Mouse (Mus musculus) Patski (cell line): ENCODE measurements around the gene Prom1. TPM values are rescaled to one million over a fixed set of nuclear protein-coding genes. Genes with fewer than 3 reads are reported as not detected.
A peak's percentile ranks its signal among the peaks of the same experiment; 100 is the strongest.
"Not testable (repeated sequence)": the region's sequence is repeated elsewhere in the genome, so short reads cannot be mapped to it uniquely, and the experiment has no call there.

ENCODE experiments used
- ATAC-seq: fragments of 100-300 bp; one replicate; pipeline ENCODE4 v1.8.0; 2021
- CTCF ChIA-PET: fragments of 350-600 bp; sonication (Branson Sonifier 250); formaldehyde crosslinking; loops from one replicate; lab custom pipeline; 2022; ENCODE audit warnings: inconsistent platforms; lab: Charles Lee
- POLR2A ChIA-PET: fragments of 350-600 bp; sonication (Branson Sonifier 250); formaldehyde crosslinking; loops from one replicate; lab custom pipeline; 2022; ENCODE audit warnings: antibody characterized with exemption, inconsistent platforms; lab: Charles Lee
- DNase-seq: peaks from one replicate; pipeline ENCODE4 v3.0.0-alpha.2; 2011; ENCODE audit warnings: low read depth, low spot score
- H3K27me3 ChIP-seq: fragments of 371-371 bp; one replicate; pipeline ENCODE4 v1.5.1; 2021
- CTCF ChIP-seq: fragments of 100-300 bp; IDR thresholded peaks from one replicate; pipeline ENCODE4 v1.5.1; 2021
- in situ Hi-C: fragments of 300-500 bp; cut with MboI; formaldehyde crosslinking; loops from 3 replicates; pipeline ENCODE4 v1.11.1; 2018; ENCODE audit warnings: low pct_unique_long_range_greater_than_20kb, mixed read lengths
- polyA plus RNA-seq: library from polyadenylated mRNA; unstranded; gene quantifications from one replicate; pipeline ENCODE4 v1.2.3, GENCODE M21; 2021

Prom1 gene
- polyA plus RNA-seq = 120 TPM

DNA sequence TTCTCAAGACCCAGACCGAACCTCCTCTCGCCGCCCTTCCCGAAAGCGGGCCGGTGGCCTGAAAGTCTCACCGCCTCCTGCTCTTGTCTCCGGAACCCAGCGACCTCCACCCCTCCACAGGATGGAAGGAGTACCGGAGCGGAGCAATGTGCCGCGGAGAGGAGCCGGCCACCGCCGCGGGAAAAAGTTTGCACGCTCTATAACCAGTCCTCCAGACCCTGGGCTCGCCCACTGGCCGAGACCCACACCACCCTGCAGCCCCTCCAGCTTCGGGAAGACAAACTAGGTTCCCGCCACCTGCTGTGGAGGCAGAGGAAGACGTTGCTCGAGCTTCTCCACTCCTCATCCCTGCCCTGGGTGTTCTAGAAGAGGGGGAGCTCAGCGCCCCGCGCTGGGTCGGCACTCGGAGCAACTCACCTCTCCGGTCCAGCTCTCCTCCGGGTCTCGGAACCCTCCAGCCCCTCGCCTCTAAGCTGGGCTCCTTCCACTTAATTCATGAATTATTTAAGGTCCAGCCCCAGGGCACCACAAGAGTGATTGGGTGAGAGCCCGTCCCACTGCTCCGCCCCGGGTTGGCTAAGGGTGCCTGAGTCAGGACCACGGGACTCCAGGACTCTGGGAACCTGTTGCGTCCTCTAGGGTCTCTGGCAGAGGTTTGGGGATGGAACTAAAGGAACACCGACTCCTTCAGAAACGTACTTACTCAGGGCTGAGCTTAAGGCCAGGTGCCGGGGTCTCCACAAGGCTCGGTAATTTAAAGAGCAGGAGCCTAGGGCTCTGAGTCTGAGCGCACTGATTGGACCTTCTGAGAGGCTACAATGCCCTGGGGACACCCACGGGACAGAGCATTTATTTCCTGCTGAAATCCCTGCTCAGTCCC, at the start of gene Prom1:
Prom1 (minus strand) TSS at position 802 of the 880 bp plus-strand sequence.
- ChIA-PET CTCF (interaction anchor here (1.0 to 3.2 kb wide), 3 partner anchors 10 to 48 kb away, joined by 4 to 8 read pairs (median 5); no protein-coding TSS in a partner anchor), POLR2A (interaction anchor here (1.2 to 1.6 kb wide), 3 partner anchors 12 to 66 kb away, joined by 3 to 4 read pairs (median 4); no protein-coding TSS in a partner anchor)
- H3K27me3 ChIP-seq = no peaks in the 10 kb centered on the region
- in situ Hi-C loops = no loop called here
- ATAC-seq = peak; percentile 77
- no peak for DNase-seq
- no peak for TF ChIP-seq CTCF

DNA sequence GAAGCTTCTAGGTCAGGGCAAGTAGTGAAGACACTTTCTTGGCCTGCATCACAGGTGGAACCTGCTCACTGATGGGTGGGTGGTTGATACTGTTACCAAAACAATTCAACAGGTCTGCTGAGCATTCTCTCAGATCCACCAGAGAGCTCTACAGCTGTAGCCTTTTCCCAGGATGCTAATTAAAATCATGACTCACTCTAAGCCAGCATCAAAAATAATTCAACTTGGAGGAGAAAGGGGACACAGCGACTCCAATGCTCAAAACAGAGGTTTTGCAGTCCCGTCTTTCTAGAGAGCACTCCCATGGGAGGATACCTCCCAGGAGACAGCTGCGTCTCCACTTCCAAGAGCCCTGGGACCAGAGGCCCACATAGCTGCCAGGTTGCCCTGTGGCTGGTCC, 45.9 kb upstream of the Prom1 start:
- DNase-seq = no peak
- POLR2A ChIA-PET = no interaction called here
- in situ Hi-C loops = no loop called here
- H3K27me3 ChIP-seq = no peaks in the 10 kb centered on the region
- TF ChIP-seq CTCF = no peak
- CTCF ChIA-PET = interaction anchor here (0.9 to 4.6 kb wide), 5 partner anchors 10 to 45 kb away, joined by 3 to 28 read pairs (median 7); partner anchors contain the start of gene Prom1
- no peak for ATAC-seq

DNA sequence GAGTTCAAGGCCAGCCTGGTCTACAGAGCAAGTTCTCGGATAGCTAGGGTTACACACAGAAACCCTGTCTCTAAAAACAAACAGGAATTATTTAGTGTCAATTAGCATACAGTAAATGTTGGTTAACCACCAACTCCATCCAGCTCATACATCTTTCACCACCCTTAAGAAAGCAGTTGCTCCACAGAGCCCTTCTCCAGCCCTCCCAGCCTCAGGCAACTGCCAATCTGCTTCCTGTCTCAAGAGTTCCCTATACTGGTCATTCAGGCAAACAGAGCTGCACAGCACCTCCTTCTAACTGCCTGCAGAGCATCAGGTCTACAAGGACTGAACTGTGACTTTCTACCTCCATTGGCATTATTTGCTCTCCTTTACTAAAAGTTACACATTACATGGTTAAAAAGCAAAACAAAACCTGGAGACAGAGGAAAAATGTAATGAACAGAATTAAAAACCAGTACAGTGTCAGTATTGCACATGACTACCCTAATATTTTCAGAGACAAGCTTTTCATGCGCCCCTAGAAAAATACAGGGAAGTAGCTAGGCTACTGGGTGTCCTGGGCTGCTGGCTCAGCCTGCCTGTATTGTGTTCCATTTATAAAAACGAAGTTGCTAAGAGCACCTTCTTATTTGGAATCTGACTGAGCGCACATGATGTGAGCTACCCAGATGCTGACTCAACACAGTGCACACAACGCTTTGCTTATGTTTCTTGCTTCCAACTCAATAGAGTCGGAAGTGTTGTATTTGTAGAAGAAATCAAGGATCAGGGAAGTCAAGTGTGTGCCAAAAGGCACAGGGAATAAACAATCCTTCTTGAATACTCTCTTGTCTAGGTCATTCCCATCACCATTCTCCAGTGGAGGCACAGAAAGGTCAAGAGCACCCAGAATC, 44.9 kb upstream of the Prom1 start:
- in situ Hi-C loops = no loop called here
- no peak for TF ChIP-seq CTCF
- ATAC-seq (no peak), DNase-seq (no peak)
- ChIA-PET CTCF (interaction anchor here (0.8 to 4.6 kb wide), 4 partner anchors 14 to 29 kb away, joined by 3 to 28 read pairs (median 4); no protein-coding TSS in a partner anchor), POLR2A (interaction anchor here (1.6 kb wide), 1 partner anchor 17 kb away, joined by 3 read pairs; no protein-coding TSS in a partner anchor)
- H3K27me3 ChIP-seq = no peaks in the 10 kb centered on the region

DNA sequence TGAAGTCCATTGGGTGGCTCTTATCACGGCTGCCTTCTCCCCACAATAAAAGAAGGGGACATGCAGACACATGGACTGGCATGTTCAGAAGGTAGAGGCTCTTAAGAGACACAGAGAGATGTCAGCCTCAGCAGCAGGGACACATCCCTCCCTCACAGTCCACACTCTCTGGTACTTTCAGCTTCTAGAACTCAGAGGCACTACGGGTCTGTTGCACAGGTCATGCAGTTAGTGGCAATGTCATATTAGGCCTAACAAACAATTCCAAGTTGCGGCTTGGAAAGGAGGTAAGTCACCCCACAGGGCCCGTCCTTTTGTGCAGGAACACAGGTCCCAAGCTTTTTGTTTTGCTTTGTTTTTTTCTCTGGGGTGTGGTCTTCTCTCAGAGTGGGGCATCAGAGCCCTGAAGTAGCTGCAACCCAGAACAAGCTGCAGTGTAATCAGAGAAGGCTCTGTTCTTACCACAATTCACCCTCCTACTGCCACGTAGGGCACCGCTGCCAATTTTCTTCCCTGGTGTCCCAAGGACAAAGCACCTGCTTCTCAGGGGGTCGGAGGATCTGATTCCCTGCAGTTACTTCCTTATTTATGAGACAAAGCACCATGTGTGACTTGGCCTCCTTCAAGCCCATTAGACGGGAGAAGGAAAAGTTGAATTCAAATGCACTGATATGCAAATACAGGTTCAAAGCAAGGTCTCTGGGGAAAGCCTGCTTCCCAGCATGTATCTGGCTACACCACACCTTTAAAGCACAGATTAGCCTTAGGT, 41.8 kb upstream of the Prom1 start:
- no peak for ATAC-seq
- in situ Hi-C loops = no loop called here
- H3K27me3 ChIP-seq = no peaks in the 10 kb centered on the region
- no peak for DNase-seq
- no peak for TF ChIP-seq CTCF
- ChIA-PET CTCF (no interaction called here), POLR2A (no interaction called here)

DNA sequence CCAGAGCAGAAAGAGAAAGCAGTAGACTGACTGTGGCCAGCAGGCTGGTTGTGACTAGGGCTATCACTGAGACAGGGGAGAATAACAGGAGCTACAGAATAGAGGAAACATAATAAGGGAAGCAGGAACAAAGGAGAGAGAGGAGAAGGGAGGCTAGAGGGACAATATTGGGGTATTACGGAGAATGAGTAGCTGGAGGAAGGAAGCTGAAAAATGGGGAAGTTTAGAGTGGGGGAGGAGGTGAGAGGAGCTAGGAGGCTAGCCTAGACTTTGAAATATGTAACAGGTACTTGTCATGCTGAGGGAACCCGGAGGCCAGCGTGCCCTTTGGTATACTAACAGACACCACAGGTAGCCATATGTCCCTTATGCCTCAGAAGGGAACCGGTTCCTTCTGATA, 25.7 kb upstream of the Prom1 start:
- CTCF ChIA-PET = interaction anchor here (0.8 to 1.9 kb wide), 3 partner anchors 9 to 24 kb away, joined by 4 to 6 read pairs (median 5); no protein-coding TSS in a partner anchor
- POLR2A ChIA-PET = interaction anchor here (1.4 kb wide), 1 partner anchor 24 kb away, joined by 3 read pairs; no protein-coding TSS in a partner anchor
- no peak for DNase-seq
- TF ChIP-seq CTCF = no peak
- no peak for ATAC-seq
- H3K27me3 ChIP-seq = peaks cover 3% of the 10 kb centered on the region
- in situ Hi-C loops = no loop called here

DNA sequence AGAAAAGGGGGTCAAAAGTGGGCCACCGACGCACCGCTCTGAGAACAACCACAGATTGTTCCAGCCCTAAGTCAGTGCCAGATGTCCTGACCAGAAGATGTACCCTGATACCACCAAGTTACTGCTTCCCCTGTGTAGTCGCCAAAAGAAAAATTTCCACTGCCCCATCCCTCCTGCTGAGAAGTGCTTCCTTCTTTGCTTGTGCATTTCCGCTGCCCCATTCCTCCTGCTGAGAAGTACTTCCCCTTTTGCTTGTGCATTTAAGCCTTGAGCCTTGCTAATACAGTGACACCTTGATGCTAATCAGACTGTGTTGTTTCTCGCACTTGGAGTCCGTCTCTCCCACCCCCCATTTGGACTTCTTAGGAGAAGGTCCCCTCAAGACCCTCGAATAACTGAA, 24.7 kb upstream of the Prom1 start:
- DNase-seq, H3K27me3 ChIP-seq, in situ Hi-C loops, POLR2A ChIA-PET, ATAC-seq: not testable (repeated sequence)
- CTCF ChIA-PET = interaction anchor here (1.9 kb wide), 1 partner anchor 25 kb away, joined by 6 read pairs; no protein-coding TSS in a partner anchor

DNA sequence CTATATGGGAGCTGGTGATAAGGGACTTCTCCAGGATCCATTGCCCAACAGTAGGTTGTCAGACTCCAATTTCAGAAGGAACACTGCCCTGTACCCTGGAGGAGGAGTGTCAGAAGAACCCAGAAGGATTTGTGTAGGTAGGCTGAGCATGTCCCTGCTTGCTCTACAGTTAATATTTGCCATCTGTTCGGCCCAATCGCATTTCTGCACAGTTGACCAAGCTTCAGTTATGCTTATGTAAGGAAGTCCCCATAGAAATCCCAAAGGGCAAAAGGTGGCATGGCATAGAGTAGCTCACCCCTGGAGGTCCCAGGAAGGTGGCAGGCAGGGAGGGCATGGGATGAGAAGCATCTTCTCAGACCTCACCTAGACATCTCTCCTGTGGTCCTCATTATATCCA, 19.6 kb upstream of the Prom1 start:
- no peak for DNase-seq
- no peaks in the 10 kb centered on the region for H3K27me3 ChIP-seq
- ChIA-PET CTCF (interaction anchor here (1.3 to 3.8 kb wide), 7 partner anchors 10 to 45 kb away, joined by 3 to 14 read pairs (median 3); no protein-coding TSS in a partner anchor), POLR2A (no interaction called here)
- in situ Hi-C loops = no loop called here
- ATAC-seq = no peak
- TF ChIP-seq CTCF = no peak

DNA sequence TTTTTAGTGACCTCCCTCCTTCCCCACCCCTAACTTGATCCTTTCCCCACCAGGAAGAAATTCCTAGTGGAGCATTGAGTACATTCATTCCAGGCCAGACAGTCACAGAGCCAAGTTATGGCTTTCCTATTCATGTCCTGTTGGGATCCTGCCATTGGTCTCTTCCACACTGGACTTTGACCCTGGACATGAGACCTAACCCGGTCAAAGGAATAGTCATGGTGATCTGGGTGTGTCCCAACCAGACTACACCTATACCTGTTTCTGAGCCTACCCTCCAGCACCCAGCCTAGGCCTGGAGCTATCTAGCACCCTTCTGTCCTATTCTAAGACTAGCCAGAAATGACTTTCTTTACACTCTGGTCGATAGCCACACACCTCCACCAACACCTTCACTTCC, 11.3 kb upstream of the Prom1 start:
- in situ Hi-C loops = no loop called here
- ChIA-PET CTCF (no interaction called here), POLR2A (interaction anchor here (0.7 kb wide), 1 partner anchor 33 kb away, joined by 3 read pairs; no protein-coding TSS in a partner anchor)
- ATAC-seq (no peak), DNase-seq (no peak)
- no peak for TF ChIP-seq CTCF
- H3K27me3 ChIP-seq = no peaks in the 10 kb centered on the region

DNA sequence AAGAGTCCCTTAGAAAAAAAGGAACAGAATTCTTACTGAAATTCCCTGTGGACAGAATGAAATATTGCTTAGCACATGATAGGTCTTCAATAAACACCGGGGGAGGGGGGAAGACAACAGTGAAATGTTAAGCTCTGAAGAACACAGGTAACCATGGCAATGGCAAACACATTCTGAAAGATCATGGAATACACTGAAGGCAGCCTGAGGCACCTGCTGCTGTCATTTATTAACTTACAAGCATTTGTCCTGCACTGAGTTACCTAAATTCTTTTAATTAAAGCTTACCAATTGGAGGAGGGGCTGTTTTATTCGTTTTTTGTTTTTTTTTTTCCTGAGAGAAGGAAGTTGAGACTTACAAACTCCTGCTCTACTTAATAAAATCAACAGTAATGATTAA, 7.3 kb upstream of the Prom1 start:
- no peaks in the 10 kb centered on the region for H3K27me3 ChIP-seq
- no peak for TF ChIP-seq CTCF
- in situ Hi-C loops = no loop called here
- peak; percentile 64 for ATAC-seq
- ChIA-PET POLR2A (no interaction called here), CTCF (no interaction called here)
- no peak for DNase-seq
